Mouse (Mus musculus): Measurements from ENCODE around the gene Lpcat4. TPM values are rescaled to one million over a fixed set of nuclear protein-coding genes. Genes with fewer than 3 reads are reported as not detected.
A peak's percentile ranks its signal among the peaks of the same experiment; 100 is the strongest.
"Not testable (repeated sequence)": the region's sequence is repeated elsewhere in the genome, so short reads cannot be mapped to it uniquely, and the experiment has no call there.

The Lpcat4 gene
- polyA plus RNA-seq, 1 experiment: 150 TPM

DNA sequence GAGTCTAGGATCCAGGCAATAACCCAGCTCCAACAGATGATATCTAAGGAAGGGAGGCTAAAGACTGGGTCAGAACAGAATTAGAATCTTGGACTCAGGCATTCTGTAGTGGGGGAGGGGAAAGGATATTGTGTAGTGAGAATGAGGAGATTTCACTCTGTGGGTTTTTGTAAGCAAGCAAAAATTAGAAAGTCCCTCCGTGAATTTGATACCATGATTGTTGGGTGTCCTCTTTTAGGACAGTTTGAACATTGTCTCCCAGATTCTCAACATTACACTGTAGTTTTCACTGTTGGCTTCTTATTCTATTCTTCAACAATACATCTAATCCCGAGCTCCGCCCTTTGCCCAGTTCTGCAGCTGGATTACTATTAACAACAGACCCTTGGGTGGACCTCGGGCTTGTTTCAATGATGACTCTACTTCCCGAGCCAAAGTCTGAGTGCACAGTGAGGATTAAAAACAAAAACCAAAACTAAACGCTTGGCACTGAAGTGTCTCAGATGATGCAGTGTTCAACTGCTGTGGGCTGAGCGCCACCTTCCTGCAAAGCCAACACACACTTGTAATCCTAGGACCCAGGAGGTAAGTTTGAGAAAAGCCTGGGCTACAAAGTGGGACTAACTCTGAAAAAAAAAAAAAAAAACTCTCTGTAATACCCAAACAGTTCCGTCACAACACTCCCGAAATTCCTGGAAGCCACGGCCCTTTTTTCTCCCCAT is 20.1 kb downstream of the Lpcat4 start, which contains the start of gene Nutm1:
Nutm1 (minus strand) TSS at position 51 of the 722 bp plus-strand sequence.
- WGBS: 54% methylated on average over 10 of the region's 10 CpGs
- DNase-seq (ENCODE audit: low read depth, low spot score): no peak

GRCm38 (mm10) chr2:112261748-112262653 is 22.7 kb downstream of the Lpcat4 start, which contains the start of gene Nop10:
Nop10 (plus strand) TSS chr2:112261926.
- DNase-seq (ENCODE audit: low read depth, low spot score): no peak
- under 1% methylated on average over 36 of the region's 36 CpGs for WGBS

DNA sequence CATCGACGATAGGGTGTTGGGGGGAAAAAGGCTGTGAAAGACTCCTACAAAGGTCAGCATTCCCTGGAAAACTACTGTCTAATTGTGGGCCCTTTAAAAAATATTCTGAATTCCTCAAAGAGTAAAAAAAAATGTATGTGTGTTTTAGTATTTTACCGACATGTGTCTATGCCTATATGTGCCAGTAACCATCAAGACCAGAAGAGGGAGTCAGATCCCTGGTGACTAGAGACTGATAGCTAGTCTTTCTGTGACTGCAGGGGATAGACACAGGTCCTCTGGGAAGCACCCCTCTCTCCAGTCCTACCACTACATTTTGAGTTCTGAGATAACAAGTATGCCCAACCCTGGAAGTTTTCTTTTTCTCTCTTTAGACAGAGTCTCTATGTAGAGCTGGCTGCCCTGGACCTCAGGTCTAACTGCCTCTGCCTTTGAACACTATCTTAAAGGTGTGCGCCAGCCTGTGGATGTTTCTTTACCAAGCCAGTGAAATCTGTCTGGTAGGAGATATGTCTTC is 23.6 kb downstream of the Lpcat4 start:
- WGBS: 25% methylated on average over 4 of the region's 4 CpGs
- DNase-seq (ENCODE audit: low read depth, low spot score): no peak

GRCm38 (mm10) chr2:112264364-112264763 is 25.1 kb downstream of the Lpcat4 start:
- DNase-seq (ENCODE audit: low read depth, low spot score): no peak
- 63% methylated on average over 4 of the region's 4 CpGs for WGBS

DNA sequence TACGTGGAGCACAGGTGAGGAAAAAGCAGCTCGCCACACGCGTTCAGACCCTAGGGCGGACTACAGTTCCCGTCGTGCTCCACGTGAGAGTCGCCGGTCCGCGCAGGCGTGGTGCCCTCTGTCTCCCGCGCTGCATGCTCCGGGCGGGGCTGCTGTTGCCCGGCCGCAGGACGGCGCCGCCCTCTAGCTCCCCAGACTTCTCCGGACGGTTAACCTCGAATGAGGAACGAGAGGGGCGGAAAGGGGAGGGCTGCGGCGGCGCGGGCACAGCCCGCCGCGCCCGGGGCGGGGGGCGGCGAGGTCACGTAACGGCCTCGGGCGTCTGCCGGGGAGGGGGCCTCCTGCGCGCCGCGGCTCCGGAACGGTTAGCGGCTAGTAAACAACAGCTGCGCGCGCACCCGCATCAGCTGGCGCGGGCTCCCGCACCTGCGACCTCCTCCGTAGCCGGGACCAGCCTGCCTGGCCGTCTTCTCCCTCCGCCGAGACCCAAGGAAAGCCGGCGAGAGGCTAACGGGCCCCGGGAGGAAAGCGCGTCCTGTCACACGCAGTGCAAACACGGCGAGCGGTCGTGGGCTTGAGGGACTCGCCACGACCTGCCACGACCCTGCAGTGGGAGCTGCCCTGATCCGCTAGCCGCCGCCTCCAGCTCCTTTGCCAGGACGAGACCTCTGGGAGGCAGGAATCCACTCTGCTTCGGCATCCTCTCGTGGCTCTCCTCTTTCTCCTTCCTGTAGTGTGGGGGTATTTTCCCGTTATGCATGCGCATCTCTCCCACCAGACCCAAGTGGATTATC is 26.4 kb downstream of the Lpcat4 start, which contains the start of gene Slc12a6:
Slc12a6 (plus strand) TSS at position 378 of the 794 bp plus-strand sequence.
- WGBS: under 1% methylated on average over 67 of the region's 85 CpGs
- no peak for DNase-seq (ENCODE audit: low read depth, low spot score)

DNA sequence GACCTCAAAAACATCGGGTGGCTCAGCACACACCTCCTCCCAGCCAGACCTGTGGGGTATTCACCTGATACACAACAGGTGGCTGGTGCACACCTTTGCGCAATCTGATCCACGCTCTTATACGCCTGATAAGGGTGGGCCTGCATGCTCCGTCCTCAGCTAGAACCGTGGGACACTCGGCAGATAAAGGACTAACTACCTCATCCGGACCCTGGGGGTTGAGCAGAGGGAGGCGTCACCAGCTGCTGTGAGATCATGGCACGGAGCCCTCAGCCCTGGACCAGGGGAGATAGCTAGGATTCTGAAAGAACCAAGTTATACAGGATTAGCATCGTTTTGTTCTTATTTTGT is 26.9 kb downstream of the Lpcat4 start, which contains the start of gene Gm21985:
Gm21985 (plus strand) TSS at position 73 of the 351 bp plus-strand sequence.
- WGBS: 2% methylated on average over 11 of the region's 11 CpGs
- DNase-seq (ENCODE audit: low read depth, low spot score): no peak

GRCm38 (mm10) chr2:112266780-112267179 is 27.5 kb downstream of the Lpcat4 start:
- WGBS: 55% methylated on average over 10 of the region's 10 CpGs
- DNase-seq (ENCODE audit: low read depth, low spot score): no peak

DNA sequence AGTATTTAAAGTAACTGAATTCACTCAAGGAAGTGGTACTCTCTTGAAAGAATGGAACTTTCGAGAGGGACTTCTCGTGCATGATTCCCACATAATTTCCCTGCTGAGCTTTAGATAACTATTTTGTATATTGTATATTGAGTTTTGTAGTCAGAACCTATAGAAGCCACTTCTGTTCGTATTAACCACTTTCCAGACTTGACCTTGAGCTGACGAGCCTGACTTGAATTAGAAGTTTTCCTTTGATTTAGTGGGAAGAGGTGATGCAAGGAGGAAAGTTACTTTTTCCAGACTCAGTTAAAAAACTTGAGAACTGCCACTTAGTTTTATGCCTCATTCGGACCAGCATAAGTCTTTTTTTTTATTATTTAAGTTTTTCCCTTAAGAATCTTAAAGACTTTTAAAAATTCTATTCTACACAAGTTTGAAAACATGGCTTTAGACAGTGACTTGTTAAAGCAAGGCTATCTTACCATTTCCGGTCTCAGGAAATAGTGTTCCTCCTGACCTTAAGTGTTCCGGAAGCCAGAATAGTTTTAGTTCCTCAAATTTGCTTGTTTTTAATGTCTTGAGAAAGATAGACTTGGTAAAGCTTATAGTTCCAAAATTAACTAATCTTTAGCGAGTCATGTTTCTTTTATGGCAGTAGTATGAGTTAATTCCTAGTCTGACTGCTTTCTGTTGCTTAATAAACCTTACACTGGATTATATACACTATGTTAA is 28.4 kb downstream of the Lpcat4 start:
- DNase-seq (ENCODE audit: low read depth, low spot score): no peak
- 63% methylated on average over 8 of the region's 8 CpGs for WGBS

DNA sequence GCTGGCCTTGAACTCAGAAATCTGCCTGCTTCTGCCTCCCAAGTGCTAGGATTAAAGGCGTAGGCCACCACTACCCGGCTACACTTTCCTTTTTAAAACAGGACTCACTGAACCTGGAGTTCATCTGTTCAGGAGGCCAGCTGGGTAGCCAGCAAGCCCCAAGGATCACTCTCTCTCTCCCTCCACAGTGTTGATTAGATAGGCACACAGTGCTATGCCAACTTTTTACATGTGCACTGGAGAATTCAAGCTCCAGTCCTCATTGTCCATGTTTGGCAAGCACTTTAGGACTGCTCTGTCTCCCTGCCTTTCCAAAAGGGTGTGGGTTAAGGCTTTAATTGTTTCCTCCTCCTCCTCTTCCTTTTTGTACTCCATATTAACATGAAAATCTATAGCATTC is 30.7 kb downstream of the Lpcat4 start:
- DNase-seq (ENCODE audit: low read depth, low spot score): no peak
- WGBS: 71% methylated on average over 2 of the region's 2 CpGs

GRCm38 (mm10) chr2:112272909-112273308 is 33.6 kb downstream of the Lpcat4 start:
- no peak for DNase-seq (ENCODE audit: low read depth, low spot score)
- 90% methylated on average over 2 of the region's 2 CpGs for WGBS

- 81% methylated on average over 6 of the region's 6 CpGs for WGBS
- DNase-seq (ENCODE audit: low read depth, low spot score): no peak
Observed at GRCm38 (mm10) chr2:112273474-112273873, 34.2 kb downstream of the Lpcat4 start.

GRCm38 (mm10) chr2:112276870-112277269 is 37.6 kb downstream of the Lpcat4 start:
- 92% methylated on average over 3 of the region's 3 CpGs for WGBS
- DNase-seq (ENCODE audit: low read depth, low spot score): no peak

DNA sequence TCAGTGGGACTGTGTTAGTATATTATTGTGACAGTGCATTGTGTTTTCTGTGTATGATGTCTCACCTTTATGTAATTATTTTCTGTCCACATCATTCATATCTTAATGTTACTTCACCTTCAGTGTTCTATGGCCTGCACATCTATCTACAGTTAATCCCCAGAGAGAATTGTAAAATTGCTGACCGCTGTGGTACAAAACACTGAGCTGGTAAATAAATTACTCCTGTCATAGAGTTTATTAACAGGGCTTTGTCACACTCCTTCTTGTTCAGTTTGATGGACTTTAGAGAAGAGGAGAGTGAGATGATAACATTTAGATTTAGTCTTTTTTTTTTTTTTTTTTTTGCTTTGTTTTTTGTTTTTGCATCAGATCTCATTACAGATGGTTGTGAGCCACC is 43.6 kb downstream of the Lpcat4 start:
- no peak for DNase-seq (ENCODE audit: low read depth, low spot score)

DNA sequence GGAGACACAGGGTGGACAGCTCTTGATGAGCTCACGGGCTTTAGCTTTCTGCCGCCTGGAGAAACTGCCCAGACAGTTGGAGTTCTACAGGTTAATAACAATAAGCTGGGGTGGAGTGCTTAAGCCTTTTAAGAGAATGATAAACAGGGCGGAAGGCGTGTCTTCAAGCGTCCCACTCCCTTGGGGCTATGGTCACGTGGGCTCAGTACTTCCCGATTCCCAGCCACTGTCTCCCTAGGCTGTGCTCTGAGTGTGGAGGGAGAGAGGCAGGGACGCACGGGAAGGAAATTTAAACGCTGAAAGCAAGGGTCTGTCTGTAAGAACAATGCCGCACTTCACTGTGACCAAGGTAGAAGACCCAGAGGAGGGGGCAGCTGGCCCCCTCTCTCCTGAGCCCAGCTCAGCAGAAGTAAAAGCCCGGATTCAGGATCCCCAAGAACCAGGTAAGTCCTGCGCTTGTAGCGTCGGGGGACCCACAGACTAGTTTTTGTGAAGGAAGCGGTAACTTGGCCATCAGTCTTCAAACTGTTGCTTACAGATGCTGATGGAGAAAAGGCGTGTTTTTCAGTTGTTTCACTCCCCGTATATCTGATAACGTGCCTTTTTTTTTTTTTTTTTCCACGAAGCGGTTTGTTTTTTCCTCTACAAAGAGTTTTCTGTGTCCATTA is 45.2 kb downstream of the Lpcat4 start:
- peak; percentile 77 for DNase-seq (ENCODE audit: low read depth, low spot score)
- WGBS: 4% methylated on average over 21 of the region's 21 CpGs

More for the DNA sequence above, 43.6 kb downstream of the Lpcat4 start:
- WGBS: 84% methylated on average over 1 of the region's 1 CpGs

- 21% methylated on average over 6 of the region's 6 CpGs for WGBS
- DNase-seq (ENCODE audit: low read depth, low spot score): no peak
Observed at GRCm38 (mm10) chr2:112285031-112285390, 45.7 kb downstream of the Lpcat4 start.

GRCm38 (mm10) chr2:112286062-112286461 is 46.8 kb downstream of the Lpcat4 start:
- WGBS: 94% methylated on average over 1 of the region's 1 CpGs
- not testable (repeated sequence) for DNase-seq (ENCODE audit: low read depth, low spot score)

GRCm38 (mm10) chr2:112287059-112287458 is 47.8 kb downstream of the Lpcat4 start:
- 25% methylated on average over 4 of the region's 4 CpGs for WGBS
- DNase-seq (ENCODE audit: low read depth, low spot score): no peak

DNA sequence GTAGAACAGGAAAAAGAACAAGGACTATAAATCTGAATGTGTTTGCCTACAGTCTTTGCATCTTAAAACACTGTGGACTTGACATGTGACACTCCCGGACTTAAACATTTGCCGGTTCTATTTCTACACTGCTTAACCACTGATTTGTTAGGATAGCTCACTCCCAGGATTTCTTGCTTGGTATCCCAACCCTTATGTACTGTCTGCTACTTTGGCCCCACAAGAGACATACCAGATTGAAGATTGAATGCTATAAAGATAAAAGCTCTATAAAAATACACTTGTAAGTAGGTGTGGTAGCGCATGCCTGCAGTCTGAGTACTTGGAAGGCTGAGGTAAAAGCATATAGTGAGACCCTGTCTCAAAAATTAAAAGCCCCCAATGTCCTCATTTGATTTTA is 50.2 kb downstream of the Lpcat4 start:
- 32% methylated on average over 3 of the region's 3 CpGs for WGBS
- DNase-seq (ENCODE audit: low read depth, low spot score): no peak
